Mouse (Mus musculus) midbrain, embryonic 13.5 days (tissue): Measurements from ENCODE around the gene Acsbg2. TPM values are rescaled to one million over a fixed set of nuclear protein-coding genes. Genes with fewer than 3 reads are reported as not detected.

Experiments used
- polyA plus RNA-seq: library from polyadenylated mRNA; unstranded; fragments of >200 nt; fragmentation: Nextera tagmentation; extraction: Ambion mirVana; gene quantifications from 2 replicates; pipeline ENCODE4 v1.2.1, GENCODE M21; 2015

Gene Acsbg2
- polyA plus RNA-seq, 1 experiment from 2014 or later, result not detected

Other genes with a start within 250 kb of the Acsbg2 start
- 40.9 and 43.4 TPM in 2 replicates for gene Lonp1, start 247.6 kb downstream of the Acsbg2 start, polyA plus RNA-seq
- gene Catsperd, start 246.3 kb downstream of the Acsbg2 start, polyA plus RNA-seq, result 1.8 and 2.0 TPM in 2 replicates
- gene Ranbp3, start 201.2 kb downstream of the Acsbg2 start, polyA plus RNA-seq, result 108 and 109 TPM in 2 replicates
- gene Ndufa11, start 156.7 kb downstream of the Acsbg2 start, polyA plus RNA-seq, result 465 and 479 TPM in 2 replicates
- gene Vmac, start 156.4 kb downstream of the Acsbg2 start, polyA plus RNA-seq, result 15.5 and 18.2 TPM in 2 replicates
- 2.9 and 4.0 TPM in 2 replicates for gene Nrtn, start 116.9 kb downstream of the Acsbg2 start, polyA plus RNA-seq
- 63.7 TPM in 2 replicates for gene Dus3l, start 109.7 kb downstream of the Acsbg2 start, polyA plus RNA-seq
- gene Prr22, start 104.2 kb downstream of the Acsbg2 start, polyA plus RNA-seq, result 1.7 and 1.9 TPM in 2 replicates
- gene Rfx2, start 43.4 kb downstream of the Acsbg2 start, polyA plus RNA-seq, result 4.0 and 6.3 TPM in 2 replicates
- 0.43 and 0.74 TPM in 2 replicates for gene 1700061G19Rik, start 1.0 kb upstream of the Acsbg2 start, polyA plus RNA-seq
- 74.6 and 90.0 TPM in 2 replicates for gene Mllt1, start 61.0 kb upstream of the Acsbg2 start, polyA plus RNA-seq
- not detected in 2 replicates for gene Acer1, start 107.7 kb upstream of the Acsbg2 start, polyA plus RNA-seq
- gene Clpp, start 115.9 kb upstream of the Acsbg2 start, polyA plus RNA-seq, result 168 and 174 TPM in 2 replicates
- gene Alkbh7, start 122.9 kb upstream of the Acsbg2 start, polyA plus RNA-seq, result 40.2 and 45.5 TPM in 2 replicates
- 0.64 TPM in 1 of 2 replicates, not detected in the other for gene Pspn, start 125.6 kb upstream of the Acsbg2 start, polyA plus RNA-seq
- gene Gtf2f1, start 136.8 kb upstream of the Acsbg2 start, polyA plus RNA-seq, result 68.0 and 74.8 TPM in 2 replicates
- gene Gm17949, start 137.0 kb upstream of the Acsbg2 start, polyA plus RNA-seq, result 0.28 and 0.75 TPM in 2 replicates
- gene Khsrp, start 157.1 kb upstream of the Acsbg2 start, polyA plus RNA-seq, result 33.1 and 39.1 TPM in 2 replicates
- gene Slc25a41, start 167.2 kb upstream of the Acsbg2 start, polyA plus RNA-seq, result not detected in 2 replicates
- gene Crb3, start 184.7 kb upstream of the Acsbg2 start, polyA plus RNA-seq, result 0.73 and 1.2 TPM in 2 replicates
- gene Slc25a23, start 185.4 kb upstream of the Acsbg2 start, polyA plus RNA-seq, result 24.3 and 26.9 TPM in 2 replicates
- 3.1 and 4.5 TPM in 2 replicates for gene Dennd1c, start 204.1 kb upstream of the Acsbg2 start, polyA plus RNA-seq
- gene Tubb4a, start 213.3 kb upstream of the Acsbg2 start, polyA plus RNA-seq, result 307 and 321 TPM in 2 replicates
- gene Tnfsf9, start 230.9 kb upstream of the Acsbg2 start, polyA plus RNA-seq, result 5.7 and 6.6 TPM in 2 replicates